Mouse (Mus musculus) lung, embryonic 16.5 days (tissue): Measurements from ENCODE around the gene Fbxo11. TPM values are rescaled to one million over a fixed set of nuclear protein-coding genes. Genes with fewer than 3 reads are reported as not detected.
"Not testable (repeated sequence)": the region's sequence is repeated elsewhere in the genome, so short reads cannot be mapped to it uniquely, and the experiment has no call there.

Source experiments
- ATAC-seq: fragments of 200-750 bp; cut with Nextera tagmentation; 2 replicates; pipeline ENCODE4 v1.8.0; 2017; ENCODE audit warnings: low read depth, mild to moderate bottlenecking, moderate library complexity
- H3K27ac ChIP-seq: fragments of 300-500 bp; sonication (generic); 2 replicates; pipeline ENCODE4 v1.5.1; 2014; ENCODE audit warnings: mild to moderate bottlenecking, control low read depth, low read length
- H3K27me3 ChIP-seq: fragments of 300-500 bp; sonication (generic); 2 replicates; pipeline ENCODE4 v1.6.1; 2014; ENCODE audit warnings: low read depth, low read length, mixed read lengths; ENCODE audit not compliant: control insufficient read depth, insufficient read depth
- H3K36me3 ChIP-seq: fragments of 300-500 bp; sonication (generic); 2 replicates; pipeline ENCODE4 v1.6.1; 2014; ENCODE audit warnings: low read length; ENCODE audit not compliant: control insufficient read depth, insufficient read depth
- H3K4me1 ChIP-seq: fragments of 300-500 bp; sonication (generic); replicated peaks from 2 replicates; pipeline ENCODE4 v1.6.1; 2014; ENCODE audit warnings: low read length, mixed read lengths; ENCODE audit not compliant: control insufficient read depth, insufficient read depth
- H3K4me2 ChIP-seq: fragments of 300-500 bp; sonication (generic); 2 replicates; pipeline ENCODE4 v1.6.1; 2014; ENCODE audit warnings: low read depth, low read length, control low read depth
- H3K4me3 ChIP-seq: fragments of 300-500 bp; sonication (generic); 2 replicates; pipeline ENCODE4 v1.5.1; 2014; ENCODE audit warnings: mild to moderate bottlenecking, low read length, control low read depth
- H3K9ac ChIP-seq: fragments of 300-500 bp; sonication (generic); 2 replicates; pipeline ENCODE4 v1.6.1; 2014; ENCODE audit warnings: low read length, control low read depth
- H3K9me3 ChIP-seq: fragments of 300-500 bp; sonication (generic); 2 replicates; pipeline ENCODE4 v1.6.1; 2016; ENCODE audit warnings: low read length; ENCODE audit not compliant: control insufficient read depth
- WGBS: fragments of 180-500 bp; shearing (Covaris S2); extraction: QIAGEN DNeasy Blood & Tissue Kit; methylation state at CpG from one replicate; pipeline ENCODE4 v1.1.7; 2014; 5-methylcytosine and 5-hydroxymethylcytosine counted together
- polyA plus RNA-seq: library from polyadenylated mRNA; unstranded; fragments of >200 nt; fragmentation: Nextera tagmentation; extraction: Ambion mirVana; gene quantifications from 2 replicates; pipeline ENCODE4 v1.2.1, GENCODE M21; 2015

The Fbxo11 gene
- polyA plus RNA-seq, 1 experiment from 2014 or later, result 13.6 TPM

- peak overlapping the region; percentile 87 for H3K9ac ChIP-seq
- H3K9me3 ChIP-seq, result no peaks in the 10 kb centered on the region
- H3K4me1 ChIP-seq, result peaks cover 13% of the 10 kb centered on the region
- H3K27me3 ChIP-seq, result no peaks in the 10 kb centered on the region
- H3K36me3 ChIP-seq, result peaks cover 8% of the 10 kb centered on the region
- 68% methylated on average over 9 of the region's 9 CpGs for WGBS
- H3K4me2 ChIP-seq, result peak overlapping the region; percentile 71
- ATAC-seq, result no peak
- H3K27ac ChIP-seq, result no peak overlapping the region
- peak overlapping the region; percentile 73 for H3K4me3 ChIP-seq
These were observed 88.8 kb downstream of the Fbxo11 start for GRCm38 (mm10) chr17:87976154-87976806.

- ATAC-seq, result peak; percentile 70
- H3K27ac ChIP-seq, result peak overlapping the region; percentile 88
- peak overlapping the region; percentile 87 for H3K9ac ChIP-seq
- H3K4me1 ChIP-seq, result peaks cover 13% of the 10 kb centered on the region
- H3K9me3 ChIP-seq, result no peaks in the 10 kb centered on the region
- WGBS, result under 1% methylated on average over 58 of the region's 68 CpGs
- peaks cover 5% of the 10 kb centered on the region; the same call in 1 of the 2 replicates for H3K36me3 ChIP-seq
- H3K27me3 ChIP-seq, result no peaks in the 10 kb centered on the region
- peak overlapping the region; percentile 73 for H3K4me3 ChIP-seq
- H3K4me2 ChIP-seq, result peak overlapping the region; percentile 71
These were observed 89.8 kb downstream of the Fbxo11 start for GRCm38 (mm10) chr17:87975229-87975853.

DNA sequence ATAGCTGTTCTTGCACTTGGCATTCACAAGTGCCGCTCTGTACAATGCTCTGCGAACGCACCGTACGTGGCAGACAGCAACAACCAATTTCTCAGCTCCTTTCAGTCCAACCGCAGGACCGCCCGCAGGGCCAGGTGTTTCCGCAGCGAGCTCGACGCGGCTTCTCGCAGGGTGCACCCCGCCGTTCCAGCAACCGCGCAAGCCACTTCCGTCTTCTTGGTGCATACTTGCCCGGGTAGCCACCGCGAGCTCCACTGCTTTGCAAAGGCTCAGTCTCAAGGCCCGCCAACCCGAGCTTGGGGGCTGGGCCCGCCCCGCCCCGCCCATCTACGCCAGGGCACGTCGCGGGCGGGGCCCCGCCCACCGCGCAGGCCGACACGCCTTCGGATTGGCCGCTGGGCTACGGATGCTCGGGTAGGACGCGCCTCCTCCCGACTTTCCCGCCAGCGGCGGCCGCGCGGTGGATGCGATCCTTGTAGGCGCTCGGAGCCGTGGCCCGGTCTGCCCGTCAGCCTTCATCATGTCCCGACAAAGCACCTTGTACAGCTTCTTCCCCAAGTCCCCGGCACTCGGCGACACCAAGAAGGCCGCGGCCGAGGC lies 90.4 kb downstream of the Fbxo11 start, which contains the start of gene Msh6:
Msh6 (plus strand) TSS at position 434 of the 600 bp plus-strand sequence.
- H3K4me2 ChIP-seq, result peak within 1 kb of the TSS; percentile 71

GRCm38 (mm10) chr17:87973261-87974167 lies 91.6 kb downstream of the Fbxo11 start:
- no peak overlapping the region for H3K27ac ChIP-seq
- ATAC-seq, result no peak

More for the DNA sequence above, 90.4 kb downstream of the Fbxo11 start, which contains the start of gene Msh6:
- WGBS, result under 1% methylated on average over 57 of the region's 63 CpGs
- Histone ChIP-seq H3K27ac (peak within 1 kb of the TSS; percentile 89), H3K36me3 (peaks cover 5% of the 10 kb centered on the region; the same call in 1 of the 2 replicates), H3K4me1 (peaks cover 13% of the 10 kb centered on the region), H3K4me3 (peak within 1 kb of the TSS; percentile 73), H3K9me3 (no peaks in the 10 kb centered on the region), H3K9ac (peak within 1 kb of the TSS; percentile 87), H3K27me3 (no peaks in the 10 kb centered on the region)
- peak; percentile 99 for ATAC-seq

GRCm38 (mm10) chr17:87972856-87973255 lies 92.2 kb downstream of the Fbxo11 start:
- Histone ChIP-seq H3K4me1 (peaks cover 9% of the 10 kb centered on the region), H3K27ac (no peak overlapping the region), H3K4me2 (no peak overlapping the region), H3K4me3 (no peak overlapping the region), H3K9ac (no peak overlapping the region), H3K36me3 (peaks cover 5% of the 10 kb centered on the region; the same call in 1 of the 2 replicates), H3K27me3 (no peaks in the 10 kb centered on the region), H3K9me3 (no peaks in the 10 kb centered on the region)
- 51% methylated on average over 5 of the region's 5 CpGs for WGBS
- no peak for ATAC-seq

More at GRCm38 (mm10) chr17:87973261-87974167, 91.6 kb downstream of the Fbxo11 start:
- H3K4me1 ChIP-seq, result peaks cover 9% of the 10 kb centered on the region
- H3K4me3 ChIP-seq, result no peak overlapping the region; the same call in 1 of the 2 replicates
- H3K4me2 ChIP-seq, result peak overlapping the region; percentile 69
- peaks cover 5% of the 10 kb centered on the region; the same call in 1 of the 2 replicates for H3K36me3 ChIP-seq
- no peaks in the 10 kb centered on the region for H3K9me3 ChIP-seq
- 60% methylated on average over 10 of the region's 10 CpGs for WGBS
- no peak overlapping the region for H3K9ac ChIP-seq
- no peaks in the 10 kb centered on the region for H3K27me3 ChIP-seq

DNA sequence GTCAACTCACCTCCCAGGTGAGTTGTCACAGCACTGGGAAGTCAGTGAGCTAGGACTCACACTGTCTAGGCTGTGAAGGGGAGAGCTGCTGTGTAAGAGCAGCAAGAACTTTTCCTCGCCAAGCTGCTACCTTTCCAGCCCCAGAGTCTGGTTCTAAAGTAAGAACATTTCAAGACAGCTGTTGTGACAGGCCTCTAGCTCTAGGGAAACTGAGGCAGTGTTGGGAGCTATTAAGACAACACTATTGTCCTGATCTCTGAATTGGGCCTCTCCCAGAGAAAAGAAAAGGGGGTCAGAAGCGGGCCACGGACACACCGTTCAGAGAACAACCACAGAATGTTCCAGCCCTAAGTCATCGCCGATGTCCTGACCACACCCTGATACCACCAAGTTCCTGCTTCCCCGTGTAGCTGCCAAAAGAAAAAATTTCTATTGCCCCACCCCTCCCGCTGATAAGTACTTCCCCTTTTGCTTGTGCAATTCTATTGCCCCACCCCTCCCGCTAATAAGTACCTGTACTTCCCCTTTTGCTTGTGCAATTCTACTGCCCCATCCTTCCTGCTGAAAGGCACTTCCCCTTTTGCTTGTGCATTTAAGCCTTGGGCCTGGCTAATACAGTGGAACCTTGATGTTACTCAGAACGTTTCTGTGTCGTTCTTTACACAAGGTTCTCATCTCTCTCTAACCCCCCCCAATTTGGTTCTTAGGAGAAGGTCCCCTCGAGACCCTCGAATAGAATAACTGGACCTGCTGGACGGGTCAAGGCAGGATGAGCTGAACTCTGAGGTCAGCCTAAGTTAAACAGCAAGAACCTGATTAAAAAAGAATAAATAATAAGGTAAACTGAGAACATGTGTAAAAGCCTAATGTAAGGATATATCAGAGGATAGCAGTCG lies 93.1 kb downstream of the Fbxo11 start:
- H3K27ac ChIP-seq, H3K27me3 ChIP-seq, ATAC-seq, H3K36me3 ChIP-seq, H3K9ac ChIP-seq, H3K9me3 ChIP-seq, H3K4me3 ChIP-seq, H3K4me1 ChIP-seq, H3K4me2 ChIP-seq: not testable (repeated sequence)
- 77% methylated on average over 15 of the region's 15 CpGs for WGBS

- not testable (repeated sequence) for H3K4me2 ChIP-seq, H3K4me3 ChIP-seq, H3K9ac ChIP-seq, H3K36me3 ChIP-seq, H3K4me1 ChIP-seq, H3K27me3 ChIP-seq, H3K27ac ChIP-seq, H3K9me3 ChIP-seq
- WGBS, result 22% methylated on average over 6 of the region's 8 CpGs
- peak; percentile 83 for ATAC-seq
These were observed 96.6 kb downstream of the Fbxo11 start for GRCm38 (mm10) chr17:87968483-87968926.
